Mouse (Mus musculus): ENCODE data around the gene Nol4l. TPM values are rescaled to one million over a fixed set of nuclear protein-coding genes. Genes with fewer than 3 reads are reported as not detected.
"Not testable (repeated sequence)": the region's sequence is repeated elsewhere in the genome, so short reads cannot be mapped to it uniquely, and the experiment has no call there.

Nol4l gene
- polyA plus RNA-seq, 2 experiments from 2014 or later = 3.5 to 5.2 TPM

DNA sequence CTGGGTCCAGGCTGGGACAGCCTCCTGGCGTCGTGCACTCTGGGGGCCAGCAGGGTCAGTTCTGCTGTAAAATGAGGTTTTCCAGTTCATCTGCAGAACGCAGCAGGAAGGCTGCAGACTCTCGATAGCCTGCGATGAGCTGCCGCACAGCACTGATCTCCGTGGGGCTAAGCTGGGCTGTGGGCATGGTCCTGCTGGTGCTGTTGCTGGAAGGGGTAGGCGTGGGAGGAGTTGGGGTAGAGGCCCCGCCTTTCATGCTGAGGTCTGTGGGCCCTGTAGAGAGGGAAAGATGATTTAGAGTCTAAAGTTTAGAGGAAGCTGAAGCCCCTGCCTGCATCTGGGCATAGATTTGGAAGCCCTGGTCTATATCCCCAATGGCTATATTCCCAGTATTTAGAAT lies 118.2 kb downstream of the Nol4l start:
- no peak for ATAC-seq

GRCm38 (mm10) chr2:153408971-153409370 lies 120.8 kb downstream of the Nol4l start:
- no peak for ATAC-seq

DNA sequence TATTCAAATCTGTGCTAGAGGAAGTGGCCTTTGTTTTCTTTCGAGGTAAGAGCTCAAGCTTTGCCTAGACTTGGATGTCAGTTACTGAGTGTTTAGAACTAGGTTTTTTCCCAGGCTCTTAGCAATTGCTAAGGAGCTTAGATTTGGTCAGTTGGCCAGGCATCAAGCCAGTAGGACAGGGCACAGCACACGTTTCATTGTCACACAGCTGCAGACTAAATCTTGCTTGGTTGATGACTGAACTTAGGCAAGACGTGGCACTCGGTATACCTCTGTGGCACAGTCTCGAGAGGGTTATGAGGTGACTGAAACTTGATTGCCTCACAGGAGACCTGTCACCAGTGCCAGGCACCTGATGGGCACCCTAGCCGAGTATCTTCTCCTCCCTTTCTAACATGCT lies 122.9 kb downstream of the Nol4l start:
- no peak for ATAC-seq

GRCm38 (mm10) chr2:153404882-153405281 lies 124.9 kb downstream of the Nol4l start:
- no peak for ATAC-seq

DNA sequence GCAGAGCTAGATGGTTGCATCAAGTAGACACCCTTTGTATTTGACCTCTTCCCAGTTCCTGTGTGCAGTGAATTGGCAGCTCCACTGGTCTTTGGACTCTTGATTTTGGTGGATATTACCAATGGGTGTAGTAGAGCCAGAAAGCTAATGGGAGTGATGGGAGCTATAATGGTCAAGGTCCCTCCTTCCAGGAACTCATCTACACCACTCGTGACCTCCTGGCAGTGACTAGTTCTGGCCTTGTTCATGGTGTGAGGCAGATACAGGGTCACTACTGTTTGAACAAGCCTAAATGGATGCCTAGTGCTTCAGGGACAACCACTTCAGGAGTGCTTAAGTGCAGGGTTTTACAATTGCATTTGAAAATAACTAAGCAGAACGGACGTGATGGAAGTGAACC lies 125.7 kb downstream of the Nol4l start:
- ATAC-seq = no peak

GRCm38 (mm10) chr2:153399166-153399565 lies 130.6 kb downstream of the Nol4l start:
- ATAC-seq = no peak

GRCm38 (mm10) chr2:153397790-153398515 lies 131.8 kb downstream of the Nol4l start:
- ATAC-seq = no peak

DNA sequence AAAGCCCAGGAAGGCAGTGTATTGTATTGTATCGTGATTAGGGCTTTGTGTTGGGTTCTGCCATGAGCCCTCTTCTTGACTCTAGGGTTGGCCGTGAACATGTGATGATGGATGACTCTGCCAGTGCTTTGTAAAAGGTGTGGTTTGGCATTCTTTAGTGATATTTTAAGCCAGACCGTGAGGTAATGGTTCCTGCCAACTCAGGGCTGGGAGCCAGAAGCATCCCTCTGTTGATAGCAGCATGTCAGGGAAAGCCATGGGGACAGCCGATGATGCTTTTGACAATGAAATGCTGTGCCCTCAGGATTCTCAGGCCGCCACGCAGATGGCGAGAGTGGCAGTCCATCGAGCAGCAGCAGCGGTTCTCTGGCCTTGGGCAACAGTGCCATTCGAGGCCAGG lies 136.7 kb downstream of the Nol4l start:
- no peak for ATAC-seq

GRCm38 (mm10) chr2:153389831-153390230 lies 139.9 kb downstream of the Nol4l start:
- no peak for ATAC-seq

DNA sequence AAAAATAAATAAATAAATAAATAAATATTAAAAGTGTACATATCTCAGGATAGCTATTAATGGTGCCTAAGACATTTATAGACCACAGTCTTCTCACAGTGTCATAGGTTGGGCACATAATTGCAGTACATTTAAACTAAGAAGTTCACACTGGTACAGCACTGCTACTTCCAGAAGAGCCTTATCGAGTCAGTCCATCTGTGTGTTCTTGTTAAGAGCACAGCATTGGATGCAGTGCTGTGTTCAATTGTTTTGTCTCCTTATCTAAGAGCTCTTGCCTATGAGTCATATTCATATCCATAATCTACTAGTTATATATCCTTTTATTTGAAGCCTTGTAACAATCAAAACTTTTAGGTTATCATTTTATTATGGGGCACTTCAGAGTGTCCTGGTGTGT lies 149.3 kb downstream of the Nol4l start:
- ATAC-seq = no peak

GRCm38 (mm10) chr2:153375380-153375779 lies 154.4 kb downstream of the Nol4l start:
- no peak for ATAC-seq

GRCm38 (mm10) chr2:153370871-153371270 lies 158.9 kb downstream of the Nol4l start:
- no peak for ATAC-seq

GRCm38 (mm10) chr2:153364531-153364930 lies 165.2 kb downstream of the Nol4l start:
- ATAC-seq = not testable (repeated sequence)

DNA sequence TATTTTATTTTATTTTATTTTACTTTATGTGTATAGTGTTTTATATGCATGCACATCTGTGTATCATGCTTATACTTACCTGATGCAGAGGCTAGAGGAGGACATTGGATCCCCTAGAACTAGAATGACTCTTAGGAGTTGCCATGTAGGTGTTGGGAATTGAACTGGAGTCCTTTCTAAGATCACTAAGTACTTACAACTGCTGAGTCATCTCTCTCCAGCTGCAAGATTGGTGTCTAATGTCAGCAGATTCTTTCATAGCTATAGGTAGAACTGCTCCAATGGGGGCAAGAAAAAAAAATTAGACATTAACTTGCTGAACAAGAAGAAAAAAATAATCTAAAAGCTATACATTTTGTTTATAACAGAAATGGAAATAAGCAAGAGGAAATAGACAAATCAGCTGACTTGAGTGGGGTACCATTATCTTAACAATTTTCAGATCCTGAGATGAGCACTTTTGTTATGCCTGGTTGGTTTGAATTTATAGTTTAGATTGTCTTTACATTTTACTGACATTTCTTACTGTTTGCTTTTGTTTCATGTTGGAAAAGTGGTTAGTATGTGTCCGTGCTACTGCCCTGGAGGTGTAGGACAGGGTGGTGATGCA lies 168.6 kb downstream of the Nol4l start:
- no peak for ATAC-seq

Other genes with a start within 250 kb of the Nol4l start
- gene Kif3b, start 238.6 kb downstream of the Nol4l start, polyA plus RNA-seq (2017; shearing (Covaris generic)) = 10 to 100 TPM; 11.2 to 13.0 TPM
- gene Asxl1, start 184.1 kb downstream of the Nol4l start, polyA plus RNA-seq (2017; shearing (Covaris generic)) = 10 to 100 TPM; 12.3 to 20.9 TPM
- gene 4930404H24Rik, start 37.2 kb downstream of the Nol4l start, polyA plus RNA-seq (2017; shearing (Covaris generic)) = not detected
- 100 to 1,000 TPM; 106 to 117 TPM for gene Commd7, start 102.8 kb upstream of the Nol4l start, polyA plus RNA-seq (2017; shearing (Covaris generic))
- gene Dnmt3b, start 119.5 kb upstream of the Nol4l start, polyA plus RNA-seq (2017; shearing (Covaris generic)) = 1 to 10 TPM; 3.6 to 5.7 TPM
- not detected for gene Dnmt3c, start 166.7 kb upstream of the Nol4l start, polyA plus RNA-seq (2017; shearing (Covaris generic))
- 100 to 1,000 TPM; 238 to 257 TPM for gene Mapre1, start 211.3 kb upstream of the Nol4l start, polyA plus RNA-seq (2017; shearing (Covaris generic))
- not detected for gene Efcab8, start 250.0 kb upstream of the Nol4l start, polyA plus RNA-seq (2017; shearing (Covaris generic))

Data from CD4-positive, CD25-positive, alpha-beta regulatory T cell, adult 4 months (primary cell).